Mouse (Mus musculus) right cerebral cortex, postnatal 4 days (tissue): ENCODE data around the gene Hspa12a.

ENCODE experiments used
- DNase-seq: peaks from one replicate; pipeline ENCODE4 v3.0.0-alpha.2; 2022

Hspa12a gene

DNA sequence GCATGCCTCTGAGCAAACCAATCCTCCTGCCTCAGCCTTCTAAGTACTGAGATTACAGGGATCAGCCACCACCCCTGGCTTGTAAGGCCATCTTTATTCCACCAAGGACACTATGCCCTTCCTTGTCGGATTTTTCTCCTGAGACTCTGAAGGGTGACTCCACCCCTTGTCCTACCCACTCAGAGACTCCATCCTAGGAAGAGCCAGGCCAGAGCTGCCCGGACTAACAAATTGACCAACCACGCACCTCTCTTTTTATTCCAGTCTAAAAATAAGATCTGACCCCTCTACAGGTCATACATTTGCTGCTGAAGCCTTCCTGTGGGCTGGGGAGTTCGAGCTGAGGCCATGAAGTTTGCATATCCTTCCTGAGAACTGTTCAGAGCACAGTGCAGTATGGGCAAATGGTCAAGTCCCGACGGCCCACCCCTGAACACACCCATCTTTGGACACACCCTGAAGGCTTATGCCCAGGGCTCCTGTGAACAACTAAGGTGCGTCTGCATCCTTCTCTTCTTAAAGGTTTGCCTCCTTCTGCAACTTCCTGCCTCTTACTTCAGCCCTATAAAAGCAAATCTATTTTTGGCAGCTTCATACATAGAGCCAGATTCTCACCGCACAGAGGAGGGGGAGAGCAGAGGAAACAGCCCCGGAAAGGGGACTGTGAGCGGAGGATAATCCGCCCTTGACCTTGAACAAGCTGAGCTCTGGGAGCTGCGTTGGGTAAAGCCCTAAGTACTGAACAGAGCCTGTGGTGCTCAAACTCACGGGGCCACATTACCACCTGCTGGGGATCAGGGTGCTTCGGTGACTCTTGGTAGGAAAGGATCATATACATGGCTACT, 124.7 kb downstream of the Hspa12a start:
- DNase-seq, result no peak

- no peak for DNase-seq
Observed at GRCm38 (mm10) chr19:58817398-58817797, 126.1 kb downstream of the Hspa12a start.

GRCm38 (mm10) chr19:58816453-58817041, 126.9 kb downstream of the Hspa12a start:
- DNase-seq, result no peak

DNA sequence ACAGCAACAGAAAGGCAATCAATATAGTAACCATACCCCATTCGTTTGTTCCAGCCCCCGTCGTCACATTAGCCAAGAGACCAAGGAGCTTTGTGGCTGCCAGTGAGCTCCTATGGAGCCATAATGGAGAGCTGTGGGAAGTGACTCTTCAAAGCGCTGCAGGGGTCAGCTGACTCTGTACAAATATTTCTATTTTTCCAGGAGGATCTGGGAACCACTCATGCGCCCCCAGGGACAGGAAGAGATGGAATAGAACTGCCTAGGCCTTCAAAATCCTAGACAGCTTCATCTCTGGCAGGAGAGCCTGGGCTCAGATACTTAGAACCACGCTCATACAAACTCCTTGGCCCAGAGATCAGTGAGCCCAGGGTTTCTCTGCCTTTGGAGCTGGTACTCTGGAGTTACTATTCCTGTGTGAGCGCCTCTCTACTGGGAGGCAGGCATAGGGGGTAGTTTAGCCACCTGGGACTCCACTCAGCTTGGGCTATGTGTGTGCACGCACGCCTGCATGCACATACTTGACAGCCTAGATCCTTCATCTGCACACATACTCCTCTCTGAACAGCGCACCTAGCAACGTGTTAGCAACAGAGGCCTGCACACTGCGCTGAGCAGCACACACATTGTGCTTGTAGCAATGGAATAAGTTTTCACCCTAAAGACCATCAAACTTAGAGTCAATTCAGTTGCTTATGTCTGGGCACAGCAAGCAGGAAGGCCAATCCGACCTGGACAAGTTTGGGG, 128.1 kb downstream of the Hspa12a start:
- no peak for DNase-seq

GRCm38 (mm10) chr19:58810536-58810935, 132.9 kb downstream of the Hspa12a start:
- no peak for DNase-seq

GRCm38 (mm10) chr19:58808864-58809263, 134.6 kb downstream of the Hspa12a start:
- DNase-seq, result no peak

- DNase-seq, result peak; percentile 69
Observed at GRCm38 (mm10) chr19:58806364-58806763, 137.1 kb downstream of the Hspa12a start.

DNA sequence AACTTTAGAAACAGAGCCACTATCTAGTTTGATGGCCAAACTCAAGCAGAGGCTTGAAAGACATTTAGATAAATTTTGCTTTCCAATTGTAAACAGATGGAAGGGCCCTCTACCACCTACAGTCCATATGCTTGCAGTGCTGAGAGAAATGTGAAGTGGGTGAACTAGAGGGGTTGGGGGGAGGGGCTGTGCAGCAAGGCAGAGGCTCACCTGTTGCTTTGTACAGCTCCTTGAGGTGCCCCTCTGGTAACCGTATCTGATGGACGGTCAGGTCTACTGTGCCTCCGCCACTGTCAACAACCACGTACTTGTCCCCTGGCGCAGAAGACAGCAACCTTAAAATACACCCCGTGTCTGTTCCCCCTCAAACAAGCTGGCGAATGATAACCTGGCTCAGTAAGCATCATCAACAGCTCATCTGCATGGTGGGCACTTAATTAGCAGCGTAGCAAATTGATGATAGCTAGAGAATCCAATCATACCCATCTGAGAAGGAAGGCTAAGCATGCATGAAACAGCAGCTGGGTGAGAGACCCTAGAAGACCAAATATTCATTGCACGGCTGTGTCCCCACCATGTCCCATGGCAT, 138.2 kb downstream of the Hspa12a start:
- no peak for DNase-seq

- no peak for DNase-seq
Observed at GRCm38 (mm10) chr19:58795114-58795669, 148.3 kb downstream of the Hspa12a start.

- no peak for DNase-seq
Observed at GRCm38 (mm10) chr19:58794284-58794683, 149.2 kb downstream of the Hspa12a start, which contains the start of gene 1700019N19Rik. TSS of gene 1700019N19Rik (minus strand) at chr19:58794461.

DNA sequence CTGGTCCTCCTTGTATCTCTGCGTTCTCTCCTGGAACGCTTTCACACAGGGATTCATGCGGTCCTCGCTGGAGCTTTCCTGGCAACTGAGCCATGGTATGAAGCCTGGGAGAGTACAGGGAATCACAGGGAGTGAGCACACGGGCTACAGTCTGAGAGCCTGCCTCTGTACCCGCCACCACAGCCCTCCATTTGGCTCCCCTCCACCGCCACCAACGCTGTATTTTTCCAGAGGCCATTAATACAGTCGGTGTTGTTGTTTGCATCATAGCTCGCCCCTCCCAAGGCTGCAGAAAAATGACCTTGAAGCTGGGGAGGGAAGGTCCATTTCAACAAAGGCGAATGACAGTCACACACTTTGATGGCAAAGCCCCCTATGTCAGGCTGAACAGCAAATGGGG, 154.3 kb downstream of the Hspa12a start:
- no peak for DNase-seq

DNA sequence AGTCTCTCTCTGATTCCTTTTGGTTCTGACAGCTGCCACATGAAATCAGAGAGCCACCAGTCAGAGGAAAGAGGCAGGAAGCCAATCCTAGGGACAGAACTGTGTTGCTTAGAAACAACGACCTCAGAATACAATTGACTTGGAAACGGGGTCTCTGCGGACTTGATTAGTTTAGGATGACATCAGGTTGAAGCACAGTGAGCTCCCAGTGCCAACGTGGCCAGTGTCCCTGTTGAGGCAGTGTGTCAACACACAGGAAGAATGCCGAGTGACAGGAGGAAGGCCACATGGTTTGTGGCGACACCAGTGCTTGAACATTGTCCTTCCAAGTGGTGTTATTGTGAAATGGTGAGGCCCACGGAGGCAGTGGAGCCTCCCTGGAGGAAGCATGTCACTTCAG, 159.5 kb downstream of the Hspa12a start:
- DNase-seq, result no peak

DNA sequence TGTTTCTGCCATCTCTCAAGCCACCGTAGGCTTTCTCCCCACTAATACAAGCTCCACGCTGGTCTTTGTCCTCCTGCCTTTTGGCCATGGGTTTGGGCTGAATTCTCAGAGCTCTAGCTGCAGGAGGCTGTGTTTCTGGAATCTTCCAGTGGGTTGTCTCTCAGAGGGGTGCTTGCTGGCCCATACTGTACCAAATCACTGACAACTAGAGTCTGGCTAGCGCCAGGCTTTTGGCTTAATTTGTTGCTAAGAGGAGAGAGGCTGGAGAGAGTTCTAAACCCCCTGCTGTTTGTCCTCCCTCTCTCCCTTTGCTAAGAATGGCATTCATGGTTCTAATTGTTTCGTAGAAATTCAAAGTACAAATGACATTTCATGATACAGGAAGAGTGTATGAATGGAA, 161.9 kb downstream of the Hspa12a start:
- no peak for DNase-seq

GRCm38 (mm10) chr19:58776461-58776860, 167.0 kb downstream of the Hspa12a start:
- no peak for DNase-seq

DNA sequence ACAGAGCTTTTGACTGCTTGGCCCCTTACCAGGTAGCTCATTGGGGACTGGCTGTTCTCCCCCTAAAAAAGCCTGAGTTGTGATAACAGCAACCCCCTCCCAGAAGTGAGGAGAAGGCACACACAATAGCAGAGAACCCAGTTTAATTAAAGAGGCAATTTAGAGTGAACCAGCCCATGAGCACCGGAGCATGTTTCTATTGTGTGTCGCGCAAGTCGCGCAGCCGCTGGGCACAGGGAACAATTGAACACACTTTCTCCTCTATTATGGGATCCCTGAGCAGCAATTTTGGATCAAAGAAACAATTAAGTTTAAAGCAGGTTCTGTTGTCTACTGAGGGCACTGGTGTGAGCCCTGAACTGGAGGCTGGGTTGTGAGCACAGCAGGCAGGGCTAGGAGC, 176.1 kb downstream of the Hspa12a start:
- DNase-seq, result no peak

DNA sequence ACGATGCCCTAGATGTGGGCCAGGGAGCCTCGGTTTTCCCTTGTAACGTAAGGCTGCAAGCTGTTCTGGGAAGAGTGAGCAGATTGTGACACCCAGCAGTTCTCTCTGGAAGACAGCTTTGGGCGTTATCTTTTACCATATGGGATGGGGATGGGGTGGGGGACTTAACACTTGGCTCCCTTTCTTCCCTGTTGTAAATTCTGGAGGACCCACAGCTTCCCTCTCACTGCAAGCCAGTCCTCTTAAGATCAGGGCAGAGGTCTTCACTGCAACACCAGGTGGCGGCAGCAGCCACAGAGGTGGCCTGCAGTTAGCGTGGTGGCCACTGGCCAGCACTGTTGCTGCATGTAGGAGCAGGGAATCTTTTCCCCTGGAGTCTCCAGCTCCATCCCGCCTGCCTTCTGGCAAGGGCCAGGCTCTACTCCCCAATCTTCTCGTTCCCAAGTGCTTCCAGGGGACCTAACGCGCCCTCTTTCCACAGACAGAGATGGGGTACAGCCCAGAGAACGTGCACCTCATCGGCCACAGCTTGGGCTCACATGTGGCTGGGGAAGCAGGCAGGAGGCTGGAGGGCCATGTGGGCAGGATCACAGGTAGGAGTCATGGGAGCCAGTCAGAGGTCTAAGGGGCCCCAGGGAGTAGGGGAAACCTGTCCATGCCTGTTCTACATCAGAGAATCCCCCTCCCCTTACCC, 180.5 kb downstream of the Hspa12a start:
- peak; percentile 65 for DNase-seq

GRCm38 (mm10) chr19:58762316-58762715, 181.1 kb downstream of the Hspa12a start:
- no peak for DNase-seq

GRCm38 (mm10) chr19:58759423-58759822, 184.0 kb downstream of the Hspa12a start, which contains the start of gene Pnliprp2:
TSS of gene Pnliprp2 (plus strand) at chr19:58759719.
- DNase-seq, result no peak

DNA sequence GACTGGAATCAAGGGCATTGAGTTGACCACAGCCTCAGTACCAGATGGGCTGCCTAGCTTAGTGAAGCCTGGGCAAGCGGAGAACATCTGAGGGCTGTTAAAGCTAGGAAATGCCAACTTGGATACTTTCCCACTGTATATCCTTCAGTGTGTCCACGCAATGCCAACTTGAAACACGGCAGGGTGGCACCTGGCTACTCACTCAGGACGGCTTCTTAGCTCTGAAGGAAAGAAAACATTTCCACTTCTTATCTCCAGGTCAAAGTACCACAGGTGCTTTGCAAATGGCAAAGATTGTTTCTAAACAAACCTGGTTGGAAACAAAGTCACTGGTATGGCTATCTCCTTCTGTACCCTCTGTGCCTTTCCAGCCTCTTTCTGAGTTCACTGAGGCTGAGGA, 184.6 kb downstream of the Hspa12a start:
- no peak for DNase-seq

- no peak for DNase-seq
Observed at GRCm38 (mm10) chr19:58751504-58751903, 191.9 kb downstream of the Hspa12a start.

DNA sequence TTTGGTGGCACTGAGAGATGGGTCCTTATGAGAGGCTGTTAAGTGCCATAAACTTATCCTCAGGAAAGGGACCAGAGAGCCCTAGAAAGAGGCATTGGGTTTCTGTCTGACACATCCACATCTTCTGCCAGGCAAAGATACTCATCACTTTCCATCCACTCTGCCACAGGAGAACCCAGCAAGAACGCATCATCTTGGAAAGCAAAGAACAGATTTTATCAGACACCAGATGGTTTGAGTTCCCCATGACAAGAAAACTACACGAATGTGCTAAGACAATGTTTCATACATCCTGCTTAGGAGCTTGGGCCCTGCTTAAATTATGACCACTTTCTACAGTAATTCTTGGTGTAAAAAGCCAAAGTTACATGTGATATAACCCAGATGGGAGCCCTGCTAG, 192.6 kb downstream of the Hspa12a start:
- no peak for DNase-seq

GRCm38 (mm10) chr19:58747498-58748000, 195.9 kb downstream of the Hspa12a start:
- DNase-seq, result no peak
